Mouse (Mus musculus): Measurements from ENCODE around the gene Bad. TPM values are rescaled to one million over a fixed set of nuclear protein-coding genes. Genes with fewer than 3 reads are reported as not detected.
"Not testable (repeated sequence)": the region's sequence is repeated elsewhere in the genome, so short reads cannot be mapped to it uniquely, and the experiment has no call there.

The Bad gene
- polyA plus RNA-seq, 1 experiment from 2014 or later = 75.5 TPM

- peaks cover 39% of the 10 kb centered on the region for H3K36me3 ChIP-seq
- 84% methylated on average over 19 of the region's 19 CpGs for WGBS
- H3K27ac ChIP-seq = no peak overlapping the region
- no peaks in the 10 kb centered on the region for H3K9me3 ChIP-seq (replicated peaks)
- peaks cover 33% of the 10 kb centered on the region for H3K4me1 ChIP-seq
- no peak overlapping the region for H3K4me3 ChIP-seq (replicated peaks)
- no peak for ATAC-seq (replicated peaks; ENCODE audit: low FRiP score)
- no peak overlapping the region for H3K4me2 ChIP-seq
- H3K9ac ChIP-seq = no peak overlapping the region
- no peaks in the 10 kb centered on the region for H3K27me3 ChIP-seq
Observed at GRCm38 (mm10) chr19:6985300-6985699, 43.6 kb downstream of the Bad start.

GRCm38 (mm10) chr19:6985951-6986708 lies 44.5 kb downstream of the Bad start:
- no peak for ATAC-seq (replicated peaks; ENCODE audit: low FRiP score)
- Histone ChIP-seq H3K27ac (peak overlapping the region; percentile 90; the same call in 1 of the 2 replicates), H3K9me3 (replicated peaks) (no peaks in the 10 kb centered on the region), H3K9ac (peak overlapping the region; percentile 91), H3K4me1 (peaks cover 29% of the 10 kb centered on the region), H3K36me3 (peaks cover 39% of the 10 kb centered on the region), H3K4me2 (peak overlapping the region; percentile 92), H3K27me3 (no peaks in the 10 kb centered on the region), H3K4me3 (replicated peaks) (peak overlapping the region; percentile 82)
- WGBS = 77% methylated on average over 10 of the region's 10 CpGs

- peaks cover 31% of the 10 kb centered on the region for H3K36me3 ChIP-seq
Observed at GRCm38 (mm10) chr19:6987061-6987903, 45.6 kb downstream of the Bad start, which contains the start of gene Vegfb. TSS of gene Vegfb (minus strand) at chr19:6987651.

GRCm38 (mm10) chr19:6987904-6988285 lies 46.2 kb downstream of the Bad start:
- Histone ChIP-seq H3K4me1 (peaks cover 35% of the 10 kb centered on the region), H3K36me3 (peaks cover 25% of the 10 kb centered on the region), H3K9ac (peak overlapping the region; percentile 91), H3K27me3 (no peaks in the 10 kb centered on the region), H3K27ac (peak overlapping the region; percentile 90), H3K9me3 (replicated peaks) (no peaks in the 10 kb centered on the region), H3K4me3 (replicated peaks) (peak overlapping the region; percentile 82), H3K4me2 (peak overlapping the region; percentile 92)
- WGBS = 2% methylated on average over 8 of the region's 8 CpGs
- no peak for ATAC-seq (replicated peaks; ENCODE audit: low FRiP score)

More at GRCm38 (mm10) chr19:6987061-6987903, 45.6 kb downstream of the Bad start, which contains the start of gene Vegfb:
- Histone ChIP-seq H3K9me3 (replicated peaks) (no peaks in the 10 kb centered on the region), H3K4me2 (peak within 1 kb of the TSS; percentile 92), H3K9ac (peak within 1 kb of the TSS; percentile 91), H3K4me3 (replicated peaks) (peak within 1 kb of the TSS; percentile 82), H3K4me1 (peaks cover 32% of the 10 kb centered on the region), H3K27me3 (no peaks in the 10 kb centered on the region), H3K27ac (peak within 1 kb of the TSS; percentile 90)
- under 1% methylated on average over 80 of the region's 85 CpGs for WGBS
- peak; percentile 53 for ATAC-seq (replicated peaks; ENCODE audit: low FRiP score)

GRCm38 (mm10) chr19:6989251-6989650 lies 47.6 kb downstream of the Bad start:
- H3K9ac ChIP-seq = no peak overlapping the region
- peaks cover 46% of the 10 kb centered on the region for H3K4me1 ChIP-seq
- no peaks in the 10 kb centered on the region for H3K27me3 ChIP-seq
- H3K27ac ChIP-seq = no peak overlapping the region
- peaks cover 14% of the 10 kb centered on the region for H3K36me3 ChIP-seq
- WGBS = 92% methylated on average over 8 of the region's 8 CpGs
- no peak overlapping the region for H3K4me2 ChIP-seq
- no peaks in the 10 kb centered on the region for H3K9me3 ChIP-seq (replicated peaks)
- no peak for ATAC-seq (replicated peaks; ENCODE audit: low FRiP score)
- H3K4me3 ChIP-seq (replicated peaks) = no peak overlapping the region

GRCm38 (mm10) chr19:6990712-6991111 lies 49.1 kb downstream of the Bad start:
- Histone ChIP-seq H3K4me3 (replicated peaks) (no peak overlapping the region), H3K27me3 (no peaks in the 10 kb centered on the region), H3K4me2 (no peak overlapping the region), H3K9me3 (replicated peaks) (no peaks in the 10 kb centered on the region), H3K9ac (no peak overlapping the region), H3K36me3 (peaks cover 3% of the 10 kb centered on the region; the same call in 1 of the 2 replicates), H3K27ac (no peak overlapping the region), H3K4me1 (peaks cover 58% of the 10 kb centered on the region)
- WGBS = 84% methylated on average over 6 of the region's 6 CpGs
- ATAC-seq (replicated peaks; ENCODE audit: low FRiP score) = no peak

GRCm38 (mm10) chr19:6991166-6991565 lies 49.5 kb downstream of the Bad start:
- ATAC-seq (replicated peaks; ENCODE audit: low FRiP score); H3K9ac ChIP-seq; H3K27ac ChIP-seq; H3K27me3 ChIP-seq; H3K4me3 ChIP-seq (replicated peaks); H3K9me3 ChIP-seq (replicated peaks); H3K4me2 ChIP-seq; H3K36me3 ChIP-seq: not testable (repeated sequence)
- H3K4me1 ChIP-seq = peaks cover 56% of the 10 kb centered on the region
- WGBS = 90% methylated on average over 6 of the region's 6 CpGs

- Histone ChIP-seq H3K4me1 (peaks cover 59% of the 10 kb centered on the region), H3K9ac (peak within 1 kb of the TSS; percentile 59), H3K27ac (peak within 1 kb of the TSS; percentile 74), H3K9me3 (replicated peaks) (no peaks in the 10 kb centered on the region), H3K27me3 (no peaks in the 10 kb centered on the region), H3K4me3 (replicated peaks) (peak within 1 kb of the TSS; percentile 62), H3K36me3 (peaks cover 3% of the 10 kb centered on the region; the same call in 1 of the 2 replicates), H3K4me2 (peak within 1 kb of the TSS; percentile 81)
- ATAC-seq (replicated peaks; ENCODE audit: low FRiP score) = peak; percentile 93
- 2% methylated on average over 37 of the region's 37 CpGs for WGBS
Observed at GRCm38 (mm10) chr19:6992011-6992858, 50.6 kb downstream of the Bad start, which contains the start of gene Dnajc4. TSS of gene Dnajc4 (minus strand) at chr19:6992572.

- WGBS = 60% methylated on average over 14 of the region's 14 CpGs
- peak overlapping the region; percentile 74 for H3K27ac ChIP-seq
Observed at GRCm38 (mm10) chr19:6993011-6993770, 51.5 kb downstream of the Bad start.

GRCm38 (mm10) chr19:6994002-6994401 lies 52.3 kb downstream of the Bad start:
- WGBS = 87% methylated on average over 8 of the region's 8 CpGs
- H3K4me3 ChIP-seq (replicated peaks) = no peak overlapping the region; the same call in 1 of the 2 replicates
- H3K9me3 ChIP-seq (replicated peaks) = no peaks in the 10 kb centered on the region
- peaks cover 12% of the 10 kb centered on the region for H3K36me3 ChIP-seq
- no peaks in the 10 kb centered on the region for H3K27me3 ChIP-seq
- no peak overlapping the region for H3K27ac ChIP-seq
- no peak overlapping the region for H3K9ac ChIP-seq
- peak overlapping the region; percentile 82; the same call in 1 of the 2 replicates for H3K4me2 ChIP-seq
- no peak for ATAC-seq (replicated peaks; ENCODE audit: low FRiP score)
- peaks cover 56% of the 10 kb centered on the region for H3K4me1 ChIP-seq

More at GRCm38 (mm10) chr19:6993011-6993770, 51.5 kb downstream of the Bad start:
- H3K36me3 ChIP-seq = peaks cover 4% of the 10 kb centered on the region
- H3K27me3 ChIP-seq = no peaks in the 10 kb centered on the region
- H3K4me1 ChIP-seq = peaks cover 59% of the 10 kb centered on the region
- no peaks in the 10 kb centered on the region for H3K9me3 ChIP-seq (replicated peaks)
- ATAC-seq (replicated peaks; ENCODE audit: low FRiP score) = no peak
- peak overlapping the region; percentile 81 for H3K4me2 ChIP-seq
- peak overlapping the region; percentile 62 for H3K4me3 ChIP-seq (replicated peaks)
- H3K9ac ChIP-seq = peak overlapping the region; percentile 56

All from kidney, embryonic 15.5 days (tissue).